Mouse (Mus musculus): ENCODE measurements around the gene Gm42372.

Gm42372 gene

GRCm38 (mm10) chr7:16961678-16962077 lies 21.2 kb upstream of the Gm42372 start:
- DNase-seq, result no peak

GRCm38 (mm10) chr7:16968414-16968813 lies 14.5 kb upstream of the Gm42372 start:
- DNase-seq, result no peak

GRCm38 (mm10) chr7:16971160-16971559 lies 11.7 kb upstream of the Gm42372 start:
- DNase-seq, result no peak

GRCm38 (mm10) chr7:16974018-16974417 lies 8.9 kb upstream of the Gm42372 start:
- no peak for DNase-seq

GRCm38 (mm10) chr7:16976298-16976697 lies 6.6 kb upstream of the Gm42372 start:
- DNase-seq, result no peak

DNA sequence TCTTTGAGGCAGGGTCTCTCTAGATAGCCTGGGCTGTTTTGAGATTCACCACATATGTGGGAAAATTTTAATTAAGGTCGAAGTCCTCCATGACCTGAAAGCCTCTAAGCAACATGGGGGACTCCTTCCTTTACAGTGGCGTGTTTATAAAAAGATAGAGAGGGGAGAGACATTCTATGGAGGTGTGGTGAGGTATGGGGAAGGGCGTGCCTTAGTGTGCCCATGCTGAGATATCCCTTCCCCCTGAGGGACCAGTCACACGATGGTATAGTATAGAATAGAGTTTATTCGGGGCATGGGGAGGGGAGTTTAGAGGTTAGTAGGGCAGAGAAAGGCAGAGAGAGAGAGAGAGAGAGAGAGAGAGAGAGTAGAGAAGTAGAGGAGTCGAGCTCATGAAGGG lies 4.7 kb upstream of the Gm42372 start:
- no peak for DNase-seq

DNA sequence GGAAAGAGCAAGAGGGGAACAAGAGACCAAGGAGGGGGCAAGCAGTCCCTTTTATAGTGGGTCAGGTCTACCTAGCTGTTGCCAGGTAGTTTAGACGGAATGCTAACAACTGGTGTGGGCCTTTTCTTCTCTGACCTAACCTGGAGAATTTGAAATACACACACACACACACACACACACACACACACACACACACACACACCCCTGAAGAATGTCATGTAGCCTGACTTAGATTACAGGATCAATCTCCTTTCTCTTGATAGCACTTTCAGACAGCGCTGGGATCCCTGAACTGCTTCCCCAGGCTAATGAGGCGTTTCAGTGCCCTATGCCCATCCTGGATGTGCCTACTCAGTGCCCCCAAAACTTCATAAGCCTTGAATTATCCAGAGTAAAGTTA lies 4.3 kb upstream of the Gm42372 start:
- no peak for DNase-seq

DNA sequence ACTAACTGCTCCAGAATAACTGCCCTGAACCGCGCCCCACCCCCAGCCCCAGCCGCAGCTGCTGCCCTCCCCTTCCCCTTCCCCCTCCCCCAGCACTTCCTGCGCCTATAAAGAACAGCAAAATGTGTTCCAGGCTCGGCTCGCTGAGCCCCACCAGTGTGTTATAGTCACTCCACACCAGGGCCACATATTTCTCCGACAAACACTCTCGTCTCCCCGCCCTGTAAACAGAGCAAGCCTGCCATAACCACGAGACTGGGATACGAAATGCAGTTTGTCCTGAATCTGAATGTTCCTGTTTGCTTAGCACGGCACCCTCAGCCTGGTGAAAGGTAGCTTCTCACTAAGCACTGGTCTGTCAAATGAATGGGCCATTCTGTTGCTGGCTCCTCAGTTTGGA lies 2.5 kb upstream of the Gm42372 start:
- DNase-seq, result peak in 1 of 2 experiments; percentile 23

DNA sequence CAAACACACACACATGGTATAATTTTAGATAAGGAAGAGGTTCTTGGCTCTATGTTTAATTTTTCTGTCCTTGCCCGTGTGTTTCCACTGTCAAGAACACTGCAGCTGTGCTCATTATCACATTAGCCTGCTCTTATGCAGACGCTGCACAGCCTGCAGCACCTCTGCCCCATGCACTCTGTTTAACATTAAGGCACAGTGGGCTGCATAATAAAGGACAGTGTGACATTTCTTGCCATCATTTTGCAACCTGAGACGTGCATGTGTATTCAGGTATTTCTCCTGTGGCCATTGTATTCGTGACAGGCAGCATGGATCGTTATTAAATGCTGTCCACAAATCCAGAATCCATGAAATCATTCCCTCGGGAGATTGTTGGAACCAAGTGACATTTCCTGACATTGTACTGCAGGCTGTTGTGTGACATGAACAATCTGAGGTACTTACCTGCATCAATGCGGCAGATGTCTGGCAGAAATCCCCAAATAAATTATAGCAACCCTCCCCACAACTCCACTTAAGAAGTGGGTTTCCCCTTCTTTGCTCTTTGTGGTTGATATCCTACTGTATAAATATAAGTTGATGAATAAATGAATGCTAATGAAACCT lies 4.8 kb downstream of the Gm42372 start:
- no peak for DNase-seq

DNA sequence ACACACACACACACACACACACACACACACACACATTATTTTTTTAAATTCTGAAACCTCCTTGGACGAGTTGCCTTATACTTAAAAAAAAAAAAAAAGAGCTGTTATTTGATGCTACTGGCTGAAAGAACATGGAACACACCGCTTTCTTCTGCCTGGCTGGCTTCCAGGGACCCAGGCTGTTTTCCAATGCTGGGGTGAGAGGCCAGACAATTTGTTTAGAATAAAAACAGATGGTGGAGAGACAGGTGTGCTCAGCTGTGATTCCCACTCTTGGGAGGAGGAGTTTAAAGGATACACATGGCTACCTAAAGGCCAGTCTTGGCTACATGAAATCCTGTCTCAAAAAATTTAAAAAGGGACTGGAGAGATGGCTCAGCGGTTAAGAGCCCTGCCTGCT lies 5.5 kb downstream of the Gm42372 start:
- no peak for DNase-seq

- DNase-seq, result no peak
Measured at GRCm38 (mm10) chr7:16990006-16990744, 7.3 kb downstream of the Gm42372 start.

DNA sequence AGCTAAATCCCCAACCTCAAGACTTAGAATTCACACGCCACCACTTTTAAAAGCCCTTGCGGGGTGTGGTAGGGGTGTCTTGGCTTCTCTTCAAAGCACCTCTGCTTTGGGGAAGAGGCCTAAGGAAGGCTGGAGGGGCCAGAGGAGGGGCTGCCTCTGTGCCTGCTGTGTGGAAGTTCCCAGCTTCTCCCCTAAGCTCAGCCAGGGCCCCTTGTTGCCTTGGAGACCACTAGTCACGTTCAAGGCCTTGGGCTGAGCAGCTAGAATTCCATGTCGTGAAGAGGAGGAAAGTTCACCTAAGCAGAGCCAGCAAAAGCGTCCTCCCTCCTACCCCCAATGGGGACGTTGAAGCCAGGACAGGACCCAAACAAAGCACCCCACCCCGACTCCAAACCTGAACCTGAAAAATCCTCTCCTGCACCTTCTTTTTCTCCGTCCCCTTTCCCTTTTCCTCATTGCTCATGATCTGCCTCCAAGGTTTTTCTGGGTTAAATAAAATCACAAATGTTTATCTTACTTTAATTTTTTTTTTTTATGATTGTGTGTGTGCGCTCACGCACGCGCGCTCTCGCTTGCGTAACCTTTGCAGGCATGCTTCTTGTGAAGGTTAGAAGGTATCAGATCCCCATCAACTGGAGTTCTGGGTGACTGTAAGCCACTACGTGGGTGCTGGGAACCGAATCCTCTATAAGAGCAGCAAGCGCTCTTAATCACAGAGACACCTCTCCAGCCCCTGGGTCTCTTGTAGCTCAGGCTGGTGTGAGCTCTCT lies 9.0 kb downstream of the Gm42372 start:
- no peak for DNase-seq

- no peak for DNase-seq
Measured at GRCm38 (mm10) chr7:16992451-16992807, 9.5 kb downstream of the Gm42372 start, which contains the start of gene Ccdc8. Gene Ccdc8 (plus strand): TSS chr7:16992708.

GRCm38 (mm10) chr7:16993651-16994399 lies 10.9 kb downstream of the Gm42372 start:
- DNase-seq, result no peak

DNA sequence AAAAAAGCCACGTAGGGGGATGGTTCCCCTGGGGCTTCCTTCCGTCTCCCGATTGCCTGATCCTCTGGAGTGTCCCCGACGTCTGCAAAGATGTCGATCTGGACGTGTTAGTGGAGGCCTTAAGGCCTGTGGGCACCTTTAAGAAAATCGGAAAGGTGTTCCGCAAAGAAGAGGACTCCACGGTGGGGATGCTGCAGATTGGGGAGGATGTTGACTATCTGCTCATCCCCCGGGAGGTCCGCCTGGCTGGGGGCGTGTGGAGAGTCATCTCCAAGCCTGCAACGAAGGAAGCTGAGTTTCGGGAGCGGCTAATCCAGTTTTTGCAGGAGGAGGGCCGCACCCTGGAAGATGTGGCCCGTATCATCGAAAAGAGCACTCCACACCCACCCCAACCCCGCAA lies 11.5 kb downstream of the Gm42372 start:
- no peak for DNase-seq

DNA sequence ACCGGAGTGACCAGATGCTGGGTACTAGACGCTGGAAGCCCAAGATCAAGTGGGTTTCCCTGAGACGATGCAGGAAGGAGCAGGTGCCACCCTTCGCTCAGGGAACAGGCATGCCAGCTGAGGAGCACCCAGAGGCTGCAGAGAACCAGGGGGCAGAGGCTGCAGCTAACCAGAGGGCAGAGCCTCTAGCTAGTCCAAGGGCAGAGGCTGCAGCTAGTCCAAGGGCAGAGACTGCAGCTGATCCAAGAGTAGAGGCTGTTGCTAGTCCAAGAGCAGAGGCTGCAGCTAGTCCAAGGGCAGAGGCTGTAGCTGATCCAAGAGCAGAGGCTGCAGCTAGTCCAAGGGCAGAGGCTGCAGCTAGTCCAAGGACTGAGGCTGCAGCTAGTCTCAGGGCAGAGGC lies 12.5 kb downstream of the Gm42372 start:
- no peak for DNase-seq

DNA sequence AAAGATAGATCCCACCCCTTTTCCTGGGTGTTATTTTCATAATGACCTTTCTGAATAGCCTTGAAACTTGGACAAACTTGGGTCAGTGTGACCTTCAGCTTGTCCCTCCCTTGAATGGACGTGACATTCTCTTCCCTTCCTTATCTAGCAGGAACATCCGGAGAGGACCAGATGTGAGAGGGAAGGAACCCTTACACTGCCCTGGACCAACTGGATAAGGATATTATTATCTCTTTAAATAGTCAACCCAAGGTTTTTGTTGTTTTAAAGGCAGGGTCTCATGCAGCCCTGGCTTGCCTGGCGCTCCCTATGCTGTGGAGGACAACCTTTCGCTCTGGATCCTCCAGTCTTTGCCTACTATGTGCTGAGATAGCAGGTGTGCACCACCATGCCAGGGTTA lies 16.3 kb downstream of the Gm42372 start:
- no peak for DNase-seq

DNA sequence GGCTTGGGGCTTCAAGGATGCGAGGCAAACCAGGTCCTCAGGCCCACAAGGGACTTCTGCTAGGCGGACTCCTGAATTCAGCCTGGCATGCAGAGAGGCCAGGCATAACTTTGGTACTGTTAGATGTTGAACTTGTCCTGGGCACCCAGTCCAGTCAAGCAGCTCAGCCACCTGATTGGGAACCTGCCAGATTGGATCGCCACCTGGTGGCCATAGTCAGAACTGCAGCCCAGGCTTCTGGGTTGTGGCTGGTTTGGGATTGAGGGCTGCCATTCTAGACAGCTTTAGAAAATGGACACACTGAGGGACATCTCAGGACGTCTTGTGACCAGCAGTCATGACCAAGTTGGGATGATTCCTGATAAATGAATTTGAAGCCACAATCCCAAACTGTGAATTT lies 16.8 kb downstream of the Gm42372 start:
- DNase-seq, result peak; percentile 92 to 99

GRCm38 (mm10) chr7:17002375-17003195 lies 19.7 kb downstream of the Gm42372 start:
- peak; percentile 90 to 96 for DNase-seq

GRCm38 (mm10) chr7:17003230-17003960 lies 20.5 kb downstream of the Gm42372 start:
- DNase-seq, result peak; percentile 76 to 85

- no peak for DNase-seq
Measured at GRCm38 (mm10) chr7:17004716-17005115, 21.8 kb downstream of the Gm42372 start.
